Mouse (Mus musculus) cerebellum, adult 9-11 months (tissue): ENCODE results near the gene 4933411K16Rik.

Source experiments
- DNase-seq: peaks from one replicate; pipeline ENCODE4 v3.0.0; 2022

4933411K16Rik gene

GRCm38 (mm10) chr19:42051948-42052347 lies at the start of gene 4933411K16Rik:
Gene 4933411K16Rik (plus strand): TSS chr19:42052248.
- DNase-seq, result no peak

DNA sequence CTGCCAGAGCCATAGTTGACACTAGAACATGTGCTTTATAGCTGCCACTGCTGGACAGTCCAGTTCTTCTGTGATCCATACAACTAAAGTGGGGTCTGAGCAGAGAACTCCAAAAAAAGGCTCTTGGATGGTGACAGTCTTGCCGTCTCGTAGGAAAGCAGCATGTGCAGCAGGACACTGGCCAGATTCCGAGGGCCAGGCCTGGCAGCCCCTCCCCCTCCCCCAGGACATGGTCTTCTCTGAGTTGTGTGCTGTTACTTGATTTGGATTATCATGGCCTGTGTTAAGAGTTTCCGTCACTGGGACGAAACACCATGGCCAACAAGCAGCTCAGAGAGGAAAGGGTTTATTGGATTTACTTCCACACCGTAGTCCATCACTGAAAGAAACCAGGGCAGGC lies 47.8 kb upstream of the 4933411K16Rik start:
- DNase-seq, result no peak

GRCm38 (mm10) chr19:42005616-42006015 lies 46.4 kb upstream of the 4933411K16Rik start:
- DNase-seq, result no peak

GRCm38 (mm10) chr19:42006568-42006967 lies 45.5 kb upstream of the 4933411K16Rik start:
- DNase-seq, result no peak

GRCm38 (mm10) chr19:42008586-42008985 lies 43.5 kb upstream of the 4933411K16Rik start:
- DNase-seq, result no peak

- no peak for DNase-seq
These were observed 43.0 kb upstream of the 4933411K16Rik start for GRCm38 (mm10) chr19:42009067-42009466.

- DNase-seq, result no peak
These were observed 41.6 kb upstream of the 4933411K16Rik start for GRCm38 (mm10) chr19:42010436-42010835.

- DNase-seq, result no peak
These were observed 40.9 kb upstream of the 4933411K16Rik start for GRCm38 (mm10) chr19:42011123-42011522.

DNA sequence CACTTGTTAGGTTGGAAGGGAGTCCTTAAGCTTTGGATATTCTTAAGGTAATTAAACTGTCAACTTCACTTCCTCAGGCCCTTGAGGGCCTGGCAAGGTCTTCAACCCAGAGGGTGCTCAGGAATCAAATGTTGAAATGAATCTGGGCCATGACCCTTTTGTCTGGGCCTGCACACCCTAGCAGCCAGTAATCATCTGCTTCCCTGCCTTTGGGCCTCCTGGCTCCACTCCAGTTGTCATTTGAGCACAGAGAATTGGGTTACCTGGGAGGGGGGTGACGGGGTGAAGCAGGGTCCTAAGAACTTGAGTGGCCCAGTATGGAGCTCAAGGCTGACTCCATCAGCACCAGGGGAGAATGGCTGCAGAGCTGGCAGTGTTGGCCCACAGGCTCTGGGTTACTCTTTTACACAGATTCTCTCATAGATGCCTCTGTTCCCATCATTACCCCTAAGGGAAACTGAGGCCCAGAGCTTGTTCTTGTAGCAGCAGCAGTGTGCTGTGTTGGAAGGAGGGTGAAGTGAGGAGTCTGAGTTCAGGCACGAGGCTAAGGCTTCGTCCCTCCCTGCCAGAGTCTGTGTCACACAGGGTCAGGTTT lies 37.7 kb upstream of the 4933411K16Rik start:
- DNase-seq, result no peak

DNA sequence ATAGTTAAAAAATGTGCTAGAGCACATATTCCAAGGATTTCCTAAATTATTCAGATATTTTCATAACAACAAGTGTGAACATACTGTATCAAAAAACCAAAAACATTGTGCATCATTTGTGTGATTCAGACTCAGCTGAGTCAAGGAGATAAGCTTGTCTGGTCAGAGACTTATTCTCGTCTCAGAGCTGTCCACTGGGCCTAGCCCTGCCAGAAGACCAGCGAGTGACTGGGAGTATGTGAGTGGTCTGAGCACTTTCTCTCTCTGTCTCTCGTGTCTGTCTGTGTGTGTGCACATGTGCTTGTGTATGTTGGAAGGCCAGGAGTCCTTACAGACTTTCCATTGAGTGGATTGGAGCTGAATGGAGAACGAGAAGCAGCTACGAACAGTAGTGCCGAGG lies 37.0 kb upstream of the 4933411K16Rik start:
- DNase-seq, result no peak

DNA sequence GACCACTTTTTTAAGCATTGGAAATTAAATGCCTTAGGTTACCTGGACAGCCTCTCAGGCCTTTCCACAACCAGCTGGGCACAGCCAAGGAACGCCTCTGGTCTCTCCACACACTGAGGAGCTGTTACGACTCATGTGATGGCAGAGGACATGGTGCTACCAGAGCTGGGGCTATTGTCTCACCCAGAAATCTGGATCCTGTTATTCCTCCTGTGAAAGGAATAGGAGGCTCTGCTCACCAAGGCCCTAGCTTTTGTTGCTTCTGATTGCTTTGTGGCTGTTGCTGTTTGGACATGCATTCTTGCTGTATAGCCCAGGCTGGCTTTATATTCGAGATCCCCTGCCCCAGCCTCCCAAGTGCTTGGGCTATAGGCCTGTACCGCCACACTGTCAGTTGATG lies 35.8 kb upstream of the 4933411K16Rik start:
- DNase-seq, result no peak

DNA sequence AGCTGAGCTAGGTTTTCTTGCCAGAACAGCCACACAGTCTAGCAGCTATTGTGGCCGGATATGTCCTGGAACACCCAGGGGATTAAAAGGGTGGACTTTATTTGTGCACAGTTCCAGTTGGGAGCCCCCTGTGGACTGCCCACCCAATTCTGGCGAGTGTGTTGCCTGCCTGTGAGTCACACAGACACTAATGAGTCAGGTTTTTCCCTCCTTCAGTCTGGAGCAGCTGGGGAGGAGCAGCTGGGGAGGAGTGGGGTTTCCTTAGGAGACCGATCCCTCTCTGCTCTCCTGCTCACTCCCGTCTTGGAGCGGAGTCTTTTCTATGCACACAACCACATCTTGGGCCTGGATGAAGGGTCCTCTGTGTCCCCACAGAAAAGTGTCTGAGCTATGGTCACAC lies 35.2 kb upstream of the 4933411K16Rik start:
- DNase-seq, result peak; percentile 68

DNA sequence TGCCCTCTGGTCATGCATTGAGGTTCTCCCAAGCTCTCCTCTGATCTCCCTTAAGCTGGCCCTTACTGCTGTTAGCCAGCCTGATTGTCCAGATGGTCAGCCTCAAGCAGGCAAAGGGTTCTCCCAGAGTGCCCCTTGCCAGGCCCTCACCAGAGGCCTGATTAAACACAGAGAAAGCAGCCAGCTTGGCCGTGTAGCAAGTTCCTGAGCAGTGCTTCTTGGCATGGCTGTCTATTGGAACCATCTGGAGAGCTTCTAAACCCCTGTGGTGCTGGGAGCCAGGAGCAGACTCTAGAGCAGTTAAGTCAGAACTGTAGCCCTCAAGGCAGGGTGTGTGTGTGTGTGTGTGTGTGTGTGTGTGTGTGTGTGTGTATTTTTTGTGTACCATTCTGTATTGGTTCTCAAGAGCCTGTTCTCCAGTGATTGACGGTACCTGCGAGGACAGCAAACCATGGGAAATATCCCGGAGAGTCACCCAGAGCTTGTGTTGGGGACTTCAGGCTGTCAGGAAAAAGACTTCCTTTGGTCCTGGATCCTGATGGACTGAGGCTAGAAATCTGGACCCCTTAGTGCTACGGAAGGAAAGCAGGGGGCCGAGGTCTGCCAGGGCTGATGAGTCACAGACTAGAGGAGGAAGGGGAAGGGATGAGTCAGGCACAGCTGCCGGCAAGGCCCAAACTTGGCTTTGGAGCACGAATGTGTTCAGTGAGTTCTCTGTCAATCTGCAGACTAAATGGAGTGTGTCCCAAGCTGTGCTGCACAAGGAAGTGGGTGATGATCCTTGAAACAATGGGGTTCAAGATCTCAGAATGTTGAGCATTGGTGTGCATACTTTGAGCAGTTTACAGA lies 34.4 kb upstream of the 4933411K16Rik start:
- peak; percentile 98 for DNase-seq

- DNase-seq, result no peak
These were observed 33.0 kb upstream of the 4933411K16Rik start for GRCm38 (mm10) chr19:42019011-42019522.

- DNase-seq, result no peak
These were observed 30.1 kb upstream of the 4933411K16Rik start for GRCm38 (mm10) chr19:42021681-42022541.

GRCm38 (mm10) chr19:42022542-42022848 lies 29.6 kb upstream of the 4933411K16Rik start:
- no peak for DNase-seq

DNA sequence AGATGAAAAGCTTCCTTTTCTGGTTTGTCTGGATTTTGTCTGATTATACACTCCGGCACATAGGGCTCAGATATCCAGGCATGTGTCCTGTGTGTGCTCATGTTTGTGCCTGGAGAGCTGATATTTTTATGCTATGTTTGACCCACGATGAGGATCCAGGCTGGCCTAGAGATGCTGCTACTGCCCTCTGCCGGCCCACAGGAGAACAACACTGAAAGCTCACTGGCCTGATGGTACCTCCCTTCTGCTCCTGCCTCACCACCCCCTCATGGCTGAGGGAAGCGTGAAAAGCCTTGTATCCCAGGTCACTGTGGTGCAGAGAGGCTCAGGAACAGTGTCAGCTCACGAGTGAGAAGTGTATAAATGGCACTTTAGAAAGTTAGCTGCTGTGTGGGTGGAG lies 25.9 kb upstream of the 4933411K16Rik start:
- DNase-seq, result peak; percentile 85

DNA sequence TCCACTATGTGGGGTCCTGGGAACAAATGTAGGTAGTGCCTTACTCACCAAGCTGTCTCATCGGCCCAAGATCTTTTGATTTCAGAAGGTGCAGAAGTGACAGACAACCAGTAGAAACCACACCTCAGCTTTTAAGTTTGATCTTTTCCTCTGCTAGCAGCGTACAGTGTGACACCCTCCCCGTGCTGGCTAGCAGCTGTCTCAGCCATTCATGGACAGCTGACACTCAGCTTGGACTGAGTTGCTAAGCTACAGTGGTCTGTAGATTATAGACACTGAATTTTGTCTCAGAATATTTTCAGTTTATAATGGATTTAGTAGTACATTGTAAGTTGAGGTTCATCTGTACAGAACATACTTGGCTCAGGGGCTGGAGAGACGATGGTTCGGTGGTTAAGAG lies 20.9 kb upstream of the 4933411K16Rik start:
- no peak for DNase-seq

- DNase-seq, result no peak
These were observed 18.4 kb upstream of the 4933411K16Rik start for GRCm38 (mm10) chr19:42033611-42034010.

DNA sequence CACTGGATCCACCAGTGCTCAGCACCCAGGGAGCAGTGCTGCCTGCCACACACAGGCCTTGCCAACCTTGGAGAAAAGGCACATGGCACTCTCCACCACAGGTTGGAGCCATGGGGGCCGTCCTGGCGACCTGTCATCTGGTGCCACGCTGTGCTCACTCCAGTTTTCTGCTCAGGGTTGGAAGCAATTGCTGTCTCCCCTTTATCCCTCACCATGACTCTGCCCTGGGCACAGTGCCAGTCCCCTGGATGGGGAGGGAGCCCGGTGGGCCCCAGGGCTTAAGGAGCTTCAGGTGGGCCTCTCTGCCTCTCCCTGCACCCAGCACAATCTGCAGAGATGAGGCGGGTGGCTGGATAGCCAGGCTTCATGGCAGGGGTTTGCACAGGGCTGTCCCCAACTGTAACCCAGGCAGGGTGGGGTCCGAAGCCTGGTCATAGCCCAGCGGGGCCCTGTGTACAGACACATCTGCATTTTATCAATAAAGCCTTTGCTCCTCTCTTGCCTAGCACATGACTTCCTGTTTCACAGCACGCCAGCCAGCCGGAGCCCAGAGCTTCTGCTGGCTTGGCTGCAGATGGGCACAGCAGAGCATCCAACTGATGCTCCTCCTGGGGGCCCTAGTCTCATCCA lies 17.8 kb upstream of the 4933411K16Rik start:
- DNase-seq, result peak; percentile 62

GRCm38 (mm10) chr19:42034881-42035455 lies 17.1 kb upstream of the 4933411K16Rik start:
- DNase-seq, result no peak

DNA sequence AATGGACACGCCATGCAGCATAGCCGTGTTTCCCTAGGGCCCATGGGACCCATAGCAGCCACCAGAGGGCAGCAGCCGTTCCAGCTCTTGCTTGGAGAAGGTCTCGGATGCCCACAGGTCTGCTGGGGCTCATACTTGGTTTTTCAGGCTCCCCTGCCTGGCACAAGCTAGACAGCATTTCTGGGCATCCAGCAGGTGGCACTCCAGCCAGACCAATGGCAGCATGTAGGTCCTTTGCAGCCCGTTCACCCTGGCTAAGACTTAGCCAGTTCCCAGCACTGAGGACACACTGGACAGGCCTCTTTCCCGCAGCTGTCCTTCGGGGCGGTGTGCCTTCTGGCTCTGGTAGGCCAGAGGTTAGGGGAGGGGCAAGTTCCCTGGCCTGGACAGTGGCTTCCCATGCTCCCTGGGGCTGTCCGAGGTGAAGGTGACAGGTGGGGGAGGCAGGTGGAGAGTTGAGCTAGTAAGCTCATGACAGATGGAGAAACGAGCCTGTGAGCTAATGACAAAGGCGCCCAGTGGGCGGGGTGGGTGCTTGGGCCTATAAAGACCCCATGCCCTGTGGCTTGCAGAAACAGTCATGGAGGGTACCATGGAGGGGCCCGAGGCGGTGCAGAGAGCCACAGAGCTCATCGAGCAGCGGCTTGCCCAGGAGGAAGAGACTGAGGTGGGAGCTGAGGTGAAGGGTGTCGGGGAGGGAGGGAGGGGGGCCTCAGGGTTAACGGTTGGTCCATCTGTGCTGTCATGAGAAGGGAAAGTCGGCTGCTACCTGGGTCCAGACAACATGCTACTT lies 16.4 kb upstream of the 4933411K16Rik start, which contains the start of gene Ankrd2:
Gene Ankrd2, plus strand, starts transcription at position 545 of the 793 bp plus-strand sequence.
- peak; percentile 95 for DNase-seq
